Mouse (Mus musculus) neural tube, embryonic 11.5 days (tissue): ENCODE results near the gene Tmsb4x. TPM values are rescaled to one million over a fixed set of nuclear protein-coding genes. Genes with fewer than 3 reads are reported as not detected.

Experiments
- ATAC-seq: fragments of 200-750 bp; cut with Nextera tagmentation; 2 replicates; pipeline ENCODE4 v1.8.0; 2017; ENCODE audit warnings: moderate number of reproducible peaks, mild to moderate bottlenecking, moderate TSS enrichment, moderate library complexity; ENCODE audit not compliant: insufficient read depth, low FRiP score, low TSS enrichment
- DNase-seq: peaks from one replicate; pipeline ENCODE4 v3.0.0-alpha.2; 2015; ENCODE audit warnings: low spot score
- H3K27ac ChIP-seq: fragments of 300-500 bp; sonication (generic); 2 replicates; pipeline ENCODE4 v1.5.1; 2014; ENCODE audit warnings: low read depth, mild to moderate bottlenecking, low read length
- H3K27me3 ChIP-seq: fragments of 300-500 bp; sonication (generic); 2 replicates; pipeline ENCODE4 v1.6.1; 2014; ENCODE audit warnings: mild to moderate bottlenecking, low read length, mixed read lengths; ENCODE audit not compliant: control insufficient read depth, insufficient read depth
- H3K36me3 ChIP-seq: fragments of 300-500 bp; sonication (generic); 2 replicates; pipeline ENCODE4 v1.6.1; 2014; ENCODE audit warnings: mild to moderate bottlenecking, low read length, moderate library complexity, mixed read lengths; ENCODE audit not compliant: control insufficient read depth, insufficient read depth
- H3K4me1 ChIP-seq: fragments of 300-500 bp; sonication (generic); 2 replicates; pipeline ENCODE4 v1.6.1; 2014; ENCODE audit warnings: low read length, mixed read lengths; ENCODE audit not compliant: control insufficient read depth, insufficient read depth
- H3K4me2 ChIP-seq: fragments of 300-500 bp; sonication (generic); 2 replicates; pipeline ENCODE4 v1.6.1; 2014; ENCODE audit warnings: low read depth, mild to moderate bottlenecking, moderate library complexity
- H3K4me3 ChIP-seq: fragments of 300-500 bp; sonication (generic); 2 replicates; pipeline ENCODE4 v1.5.1; 2014; ENCODE audit warnings: low read depth, low read length
- H3K9ac ChIP-seq: fragments of 300-500 bp; sonication (generic); 2 replicates; pipeline ENCODE4 v1.6.1; 2014; ENCODE audit warnings: mild to moderate bottlenecking, low read length
- H3K9me3 ChIP-seq: fragments of 300-500 bp; sonication (generic); 2 replicates; pipeline ENCODE4 v1.6.1; 2016; ENCODE audit warnings: low read length; ENCODE audit not compliant: control insufficient read depth
- WGBS: fragments of 180-500 bp; shearing (Covaris S2); extraction: QIAGEN DNeasy Blood & Tissue Kit; methylation state at CpG from one replicate; pipeline ENCODE4 v1.1.7; 2014; 5-methylcytosine and 5-hydroxymethylcytosine counted together
- polyA plus RNA-seq: library from polyadenylated mRNA; unstranded; fragments of >200 nt; fragmentation: Nextera tagmentation; extraction: Ambion mirVana; gene quantifications from 2 replicates; pipeline ENCODE4 v1.2.1, GENCODE M21; 2014

The Tmsb4x gene
- polyA plus RNA-seq, 1 experiment from 2014 or later, result 4,507 TPM

DNA sequence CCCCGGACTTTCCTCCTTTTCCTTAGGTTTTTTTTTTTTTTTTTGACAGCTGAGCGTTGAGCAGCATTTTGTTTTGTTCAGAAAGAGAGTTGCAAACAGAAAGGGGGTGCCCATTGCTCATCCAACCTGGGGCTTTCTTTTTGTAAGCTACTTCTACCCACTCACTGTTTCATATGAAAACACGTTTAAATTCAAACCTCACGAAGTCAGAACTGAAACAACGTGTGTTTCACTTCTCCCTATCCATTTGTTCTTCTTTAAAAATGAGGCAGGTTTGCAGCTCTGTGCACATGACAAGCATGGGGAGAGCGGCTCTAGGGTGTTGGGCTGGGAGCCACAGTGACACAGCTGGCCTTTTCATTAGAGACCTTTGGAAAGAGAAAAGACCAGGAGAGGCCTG is 33.8 kb downstream of the Tmsb4x start:
- H3K27me3 ChIP-seq, result 0 out of 2 replicates have a peak, but pooled peaks cover 2% of the 10 kb centered on the region
- H3K9me3 ChIP-seq, result no peaks in the 10 kb centered on the region
- H3K27ac ChIP-seq, result no peak overlapping the region
- ATAC-seq (no peak), DNase-seq (no peak)
- H3K9ac ChIP-seq, result no peak overlapping the region
- 86% methylated on average over 6 of the region's 6 CpGs for WGBS
- H3K4me2 ChIP-seq, result no peak overlapping the region
- H3K4me3 ChIP-seq, result no peak overlapping the region
- H3K36me3 ChIP-seq, result no peaks in the 10 kb centered on the region
- H3K4me1 ChIP-seq, result no peaks in the 10 kb centered on the region

- Histone ChIP-seq H3K4me2 (no peak overlapping the region), H3K4me1 (no peaks in the 10 kb centered on the region), H3K9ac (no peak overlapping the region), H3K36me3 (no peaks in the 10 kb centered on the region), H3K9me3 (no peaks in the 10 kb centered on the region), H3K27me3 (no peaks in the 10 kb centered on the region), H3K4me3 (no peak overlapping the region), H3K27ac (no peak overlapping the region)
- no peak for ATAC-seq
- DNase-seq, result no peak
- 77% methylated on average over 3 of the region's 3 CpGs for WGBS
Measured at GRCm38 (mm10) chrX:167174311-167174710, 34.8 kb downstream of the Tmsb4x start.

GRCm38 (mm10) chrX:167172256-167172655 is 36.9 kb downstream of the Tmsb4x start:
- Histone ChIP-seq H3K4me3 (no peak overlapping the region), H3K36me3 (no peaks in the 10 kb centered on the region), H3K27ac (no peak overlapping the region), H3K4me1 (no peaks in the 10 kb centered on the region), H3K9ac (no peak overlapping the region), H3K4me2 (no peak overlapping the region), H3K27me3 (0 out of 2 replicates have a peak, but pooled peaks cover 2% of the 10 kb centered on the region), H3K9me3 (no peaks in the 10 kb centered on the region)
- DNase-seq (no peak), ATAC-seq (no peak)
- WGBS, result 83% methylated on average over 2 of the region's 2 CpGs

- Histone ChIP-seq H3K4me3 (no peak overlapping the region), H3K4me1 (no peaks in the 10 kb centered on the region), H3K27me3 (0 out of 2 replicates have a peak, but pooled peaks cover 2% of the 10 kb centered on the region), H3K9me3 (no peaks in the 10 kb centered on the region), H3K36me3 (no peaks in the 10 kb centered on the region), H3K9ac (no peak overlapping the region), H3K4me2 (no peak overlapping the region), H3K27ac (no peak overlapping the region)
- ATAC-seq, result no peak
- no peak for DNase-seq
- 70% methylated on average over 2 of the region's 2 CpGs for WGBS
Measured at GRCm38 (mm10) chrX:167171281-167171680, 37.8 kb downstream of the Tmsb4x start.

- Histone ChIP-seq H3K4me3 (no peak overlapping the region), H3K27me3 (peaks cover 5% of the 10 kb centered on the region; the same call in 1 of the 2 replicates), H3K9me3 (no peaks in the 10 kb centered on the region), H3K4me1 (no peaks in the 10 kb centered on the region), H3K36me3 (no peaks in the 10 kb centered on the region), H3K4me2 (no peak overlapping the region), H3K27ac (no peak overlapping the region), H3K9ac (no peak overlapping the region)
- no peak for DNase-seq
- ATAC-seq, result no peak
- 76% methylated on average over 2 of the region's 2 CpGs for WGBS
Measured at GRCm38 (mm10) chrX:167167282-167167681, 41.8 kb downstream of the Tmsb4x start.

DNA sequence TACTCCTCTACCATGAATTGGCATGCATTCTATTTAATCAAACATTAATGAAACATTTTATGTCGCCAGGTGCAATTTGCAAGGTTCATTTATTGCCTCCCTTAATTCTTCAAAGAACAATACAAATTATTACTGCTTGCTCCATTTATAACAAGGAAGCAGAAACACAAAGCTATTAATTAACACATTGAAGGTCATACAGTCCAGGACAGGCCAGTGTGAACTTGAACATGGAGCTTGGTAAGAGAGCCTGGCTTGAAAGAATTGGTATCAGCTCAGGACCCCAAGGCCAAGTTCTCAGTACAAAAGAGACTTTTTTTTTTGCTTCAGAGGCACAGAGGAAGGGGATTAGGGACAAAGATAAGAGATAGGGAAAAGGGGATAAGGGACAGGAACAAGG is 43.1 kb downstream of the Tmsb4x start:
- DNase-seq (no peak), ATAC-seq (no peak)
- H3K9ac ChIP-seq, result no peak overlapping the region
- no peaks in the 10 kb centered on the region for H3K9me3 ChIP-seq
- H3K4me2 ChIP-seq, result no peak overlapping the region
- H3K27me3 ChIP-seq, result peaks cover 5% of the 10 kb centered on the region; the same call in 1 of the 2 replicates
- H3K36me3 ChIP-seq, result no peaks in the 10 kb centered on the region
- 91% methylated on average over 1 of the region's 1 CpGs for WGBS
- no peak overlapping the region for H3K4me3 ChIP-seq
- no peaks in the 10 kb centered on the region for H3K4me1 ChIP-seq
- H3K27ac ChIP-seq, result no peak overlapping the region

DNA sequence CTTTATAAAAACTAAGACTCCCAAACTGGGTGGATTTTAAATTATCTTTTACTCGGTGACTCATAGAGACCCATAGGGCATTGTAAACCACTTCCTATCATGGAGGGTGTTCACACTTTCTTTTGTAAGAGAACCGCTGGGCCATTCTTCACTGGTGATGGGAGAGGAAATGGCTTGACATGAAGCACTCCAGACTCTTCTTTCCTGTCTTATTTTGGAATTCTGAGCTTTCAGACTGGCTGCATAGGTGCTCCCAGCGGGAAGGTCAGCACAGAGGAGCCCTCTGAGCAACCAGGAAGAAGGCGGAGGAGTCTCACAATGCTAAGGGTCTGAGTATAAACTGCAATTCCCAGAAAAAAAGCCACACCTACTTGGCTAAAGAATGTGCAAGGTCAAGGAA is 51.4 kb downstream of the Tmsb4x start:
- H3K27me3 ChIP-seq, result peaks cover 5% of the 10 kb centered on the region; the same call in 1 of the 2 replicates
- no peak overlapping the region for H3K27ac ChIP-seq
- DNase-seq (no peak), ATAC-seq (no peak)
- no peak overlapping the region for H3K4me3 ChIP-seq
- no peaks in the 10 kb centered on the region for H3K4me1 ChIP-seq
- no peak overlapping the region for H3K9ac ChIP-seq
- H3K9me3 ChIP-seq, result no peaks in the 10 kb centered on the region
- H3K36me3 ChIP-seq, result no peaks in the 10 kb centered on the region
- WGBS, result 71% methylated on average over 4 of the region's 4 CpGs
- H3K4me2 ChIP-seq, result no peak overlapping the region

Other genes starting within 250 kb of the Tmsb4x start
- 0.29 and 0.42 TPM in 2 replicates for gene Tlr8, start 55.0 kb upstream of the Tmsb4x start, polyA plus RNA-seq
- 0.49 and 0.65 TPM in 2 replicates for gene Tlr7, start 121.2 kb upstream of the Tmsb4x start, polyA plus RNA-seq
- gene Prps2, start 173.4 kb upstream of the Tmsb4x start, polyA plus RNA-seq, result 19.3 and 19.8 TPM in 2 replicates